Mouse (Mus musculus) v-Abl transformed pro-B cells (cell line): ENCODE data around the gene Zfp512b.

Experiments used
- in situ Hi-C, 2 experiments: fragments of 400-800 bp; cut with MboI; formaldehyde crosslinking; loops; one replicate each; pipeline ENCODE4 v1.15.1; 2025; ENCODE audit not compliant: unreplicated experiment in 2 of 2

Gene Zfp512b

GRCm38 (mm10) chr2:181592231-181593041, at the start of gene Zfp512b:
Zfp512b (minus strand) TSS chr2:181592803.
- in situ Hi-C loops, result loop anchor here (5.0 to 25.0 kb wide), 2 partner anchors 200 to 605 kb away; partner anchors contain the start of gene Col20a1 (in 2 of the 2)

- in situ Hi-C loops, result no loop called here
These were observed 43.3 kb upstream of the Zfp512b start for GRCm38 (mm10) chr2:181635865-181636264.

- in situ Hi-C loops, result no loop called here
These were observed 40.0 kb upstream of the Zfp512b start for GRCm38 (mm10) chr2:181632624-181633023.

GRCm38 (mm10) chr2:181628471-181628870, 35.9 kb upstream of the Zfp512b start:
- in situ Hi-C loops, result no loop called here

- in situ Hi-C loops, result no loop called here
These were observed 30.8 kb upstream of the Zfp512b start for GRCm38 (mm10) chr2:181623401-181623800.

GRCm38 (mm10) chr2:181618761-181619495, 26.3 kb upstream of the Zfp512b start:
- in situ Hi-C loops, result no loop called here

GRCm38 (mm10) chr2:181602367-181602766, 9.8 kb upstream of the Zfp512b start:
- in situ Hi-C loops, result no loop called here

- in situ Hi-C loops, result no loop called here
These were observed 9.1 kb upstream of the Zfp512b start for GRCm38 (mm10) chr2:181601751-181602145.

- in situ Hi-C loops, result no loop called here
These were observed 8.5 kb upstream of the Zfp512b start for GRCm38 (mm10) chr2:181600828-181601750.

- in situ Hi-C loops, result no loop called here
These were observed 7.7 kb upstream of the Zfp512b start for GRCm38 (mm10) chr2:181600226-181600758.

- in situ Hi-C loops, result loop anchor here (25.0 kb wide), 1 partner anchor 611 kb away; the partner anchor contains the start of gene Col20a1 (in 2 of the 2)
These were observed 6.1 kb upstream of the Zfp512b start, which contains the start of gene Samd10 for GRCm38 (mm10) chr2:181598454-181599351. Samd10 (minus strand) TSS chr2:181599212.

GRCm38 (mm10) chr2:181597378-181598061, 4.9 kb upstream of the Zfp512b start:
- in situ Hi-C loops, result loop anchor here (25.0 kb wide), 1 partner anchor 610 kb away; the partner anchor contains the start of gene Col20a1 (in 2 of the 2)

GRCm38 (mm10) chr2:181596221-181596960, 3.8 kb upstream of the Zfp512b start:
- in situ Hi-C loops, result loop anchor here (25.0 kb wide), 1 partner anchor 609 kb away; the partner anchor contains the start of gene Col20a1 (in 2 of the 2)

- in situ Hi-C loops, result loop anchor here (5.0 to 25.0 kb wide), 2 partner anchors 203 to 608 kb away; partner anchors contain the start of gene Col20a1 (in 2 of the 2)
These were observed 2.5 kb upstream of the Zfp512b start for GRCm38 (mm10) chr2:181594946-181595696.

- in situ Hi-C loops, result loop anchor here (5.0 to 25.0 kb wide), 2 partner anchors 202 to 607 kb away; partner anchors contain the start of gene Col20a1 (in 2 of the 2)
These were observed 1.3 kb upstream of the Zfp512b start for GRCm38 (mm10) chr2:181593937-181594336.

GRCm38 (mm10) chr2:181593042-181593421, 429 bp upstream of the Zfp512b start:
- in situ Hi-C loops, result loop anchor here (5.0 to 25.0 kb wide), 2 partner anchors 201 to 606 kb away; partner anchors contain the start of gene Col20a1 (in 2 of the 2)
